ENCODE assay signal across 25 mouse cellular contexts in the genomic region with DNA sequence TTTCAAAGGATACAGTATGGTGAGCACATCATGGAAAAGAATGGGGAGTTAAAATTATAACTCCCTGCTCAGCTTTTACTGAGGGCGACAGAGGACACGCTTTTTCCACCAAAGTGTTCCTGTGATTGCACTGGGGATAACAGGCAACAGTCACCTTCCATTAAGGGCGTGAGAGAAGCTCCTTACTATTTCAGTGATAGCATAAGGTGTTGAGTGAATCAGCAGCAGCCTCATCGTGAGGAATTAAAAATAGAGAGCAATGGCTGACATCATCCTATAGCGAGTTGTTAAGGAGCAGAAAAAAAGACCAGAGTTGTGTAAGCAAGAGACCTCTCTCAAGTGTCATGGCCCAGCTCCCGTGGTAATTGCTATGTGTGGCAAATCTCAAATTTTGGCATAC. TPM values are rescaled to one million over a fixed set of nuclear protein-coding genes. Genes with fewer than 3 reads are reported as not detected.
DNase-seq lines count a peak whose midpoint lies in the region; ATAC-seq and TF ChIP-seq lines count a peak whose summit lies in the region.
"Had no signal": no experiment of that assay in that cellular context is flagged by ENCODE, and none has a peak within 500 bp of the region (broad histone marks: within the 10 kb centered on the region; RNA-seq: fewer than 3 reads in every experiment).

No protein-coding gene starts in this region.

- H3K9ac ChIP-seq in heart, embryonic 11.5 days (ENCODE audit: low read depth, low read length), result no peak overlapping the region
- no peak overlapping the region for H3K9ac ChIP-seq in kidney, embryonic 14.5 days (ENCODE audit: low read depth, low read length)
- H3K9ac ChIP-seq: midbrain, embryonic 12.5 days; stomach, embryonic 15.5 days had no signal

- no peak overlapping the region for H3K4me2 ChIP-seq in heart, embryonic 11.5 days
- H3K4me2 ChIP-seq in kidney, embryonic 14.5 days (replicated peaks; ENCODE audit: low read depth, low read length), result no peak overlapping the region
- H3K4me2 ChIP-seq: midbrain, embryonic 12.5 days; stomach, embryonic 15.5 days had no signal

- H3K9me3 ChIP-seq in heart, embryonic 11.5 days (replicated peaks; ENCODE audit: control insufficient read depth, low read length), result no peaks in the 10 kb centered on the region
- no peaks in the 10 kb centered on the region for H3K9me3 ChIP-seq in kidney, embryonic 14.5 days (ENCODE audit: control insufficient read depth, low read length)
- H3K9me3 ChIP-seq: forebrain, embryonic 10.5 days; midbrain, embryonic 12.5 days; stomach, embryonic 15.5 days had no signal

- ATAC-seq in heart, embryonic 11.5 days (replicated peaks; ENCODE audit: insufficient number of reproducible peaks, low FRiP score, low TSS enrichment), result no peak
- no peak for ATAC-seq in kidney, embryonic 14.5 days (ENCODE audit: low FRiP score, low TSS enrichment)
- ATAC-seq: activated CD4-positive, CD25-positive, alpha-beta regulatory T cell, adult 4 months; hindbrain, postnatal 0 days; intestine, postnatal 0 days; lung, postnatal 0 days had no signal

- no peak for TF ChIP-seq POLR2A in thymus, adult 2 months (IDR thresholded peaks at IDR 0.05; ENCODE audit: control insufficient read depth, extremely low read depth, insufficient read depth, low read length, poor library complexity)

- no peaks in the 10 kb centered on the region for H3K36me3 ChIP-seq in heart, embryonic 11.5 days (ENCODE audit: control insufficient read depth, insufficient read depth, low read length)
- H3K36me3 ChIP-seq in thymus, adult 2 months (ENCODE audit: control insufficient read depth, insufficient read depth, low read length), result no peaks in the 10 kb centered on the region
- no peaks in the 10 kb centered on the region for H3K36me3 ChIP-seq in kidney, embryonic 14.5 days (ENCODE audit: control insufficient read depth, insufficient read depth, low read length)
- H3K36me3 ChIP-seq: forebrain, embryonic 10.5 days; G1E; midbrain, embryonic 12.5 days; stomach, embryonic 15.5 days had no signal

- 0 out of 2 replicates have a peak overlapping the region, but pooled peaks have one; percentile 32 for H3K27ac ChIP-seq in heart, embryonic 11.5 days (ENCODE audit: low read depth, low read length)
- no peak overlapping the region for H3K27ac ChIP-seq in thymus, adult 2 months (ENCODE audit: control insufficient read depth, insufficient read depth, low read length)
- H3K27ac ChIP-seq in kidney, embryonic 14.5 days (ENCODE audit: low read depth, low read length), result no peak overlapping the region
- H3K27ac ChIP-seq: forebrain, embryonic 10.5 days; hindbrain, postnatal 0 days; layer of hippocampus, adult 2 months; midbrain, embryonic 12.5 days; stomach, embryonic 15.5 days had no signal

- no peak overlapping the region for H3K4me3 ChIP-seq in heart, embryonic 11.5 days (ENCODE audit: low read depth, low read length)
- no peak overlapping the region for H3K4me3 ChIP-seq in thymus, adult 2 months (ENCODE audit: control insufficient read depth, insufficient read depth, low read length)
- H3K4me3 ChIP-seq in kidney, embryonic 14.5 days (ENCODE audit: low read length), result no peak overlapping the region
- H3K4me3 ChIP-seq: forebrain, embryonic 10.5 days; layer of hippocampus, adult 2 months; midbrain, embryonic 12.5 days; stomach, embryonic 15.5 days had no signal

- TF ChIP-seq CTCF in thymus, adult 2 months (IDR thresholded peaks at IDR 0.05; ENCODE audit: borderline replicate concordance, control insufficient read depth, extremely low read depth, insufficient read depth, low read length, poor library complexity), result no peak

- no peaks in the 10 kb centered on the region for H3K27me3 ChIP-seq in heart, embryonic 11.5 days (ENCODE audit: control insufficient read depth, insufficient read depth, low read length)
- H3K27me3 ChIP-seq in thymus, adult 2 months (ENCODE audit: control insufficient read depth, insufficient read depth, low read length), result no peaks in the 10 kb centered on the region
- no peaks in the 10 kb centered on the region for H3K27me3 ChIP-seq in kidney, embryonic 14.5 days (ENCODE audit: control insufficient read depth, insufficient read depth, low read length)
- H3K27me3 ChIP-seq: midbrain, embryonic 12.5 days; stomach, embryonic 15.5 days had no signal

- DNase-seq in heart, adult 18-20 months, result no peak
- peak; percentile 17 for DNase-seq in layer of hippocampus, adult 11-12 months (ENCODE audit: low spot score)
- no peak for DNase-seq in layer of hippocampus, adult 9-10 months (ENCODE audit: low spot score)
- DNase-seq in brain, adult 2 months (ENCODE audit: low read depth, low spot score), result peak; percentile 82
- peak; percentile 47 to 86 for DNase-seq in left cerebral cortex, postnatal 25 days (ENCODE audit: low spot score in 2 of 2)
- no peak for DNase-seq in thymus, adult 2 months
- DNase-seq: adrenal gland, postnatal 14 days; cerebellum, adult 11-12 months; cerebellum, postnatal 25 days; gastrocnemius, postnatal 36 days; heart, postnatal 36 days; kidney, postnatal 10 days; liver; retina, postnatal 1 day had no signal

- H3K4me1 ChIP-seq in heart, embryonic 11.5 days (ENCODE audit: control insufficient read depth, insufficient read depth, low read length), result peaks cover 15% of the 10 kb centered on the region
- peaks cover 31% of the 10 kb centered on the region for H3K4me1 ChIP-seq in thymus, adult 2 months (replicated peaks; ENCODE audit: control insufficient read depth, insufficient read depth, low read length)
- H3K4me1 ChIP-seq in kidney, embryonic 14.5 days (ENCODE audit: control insufficient read depth, insufficient read depth, low read length), result no peaks in the 10 kb centered on the region
- H3K4me1 ChIP-seq: midbrain, embryonic 12.5 days had no signal

- 37% methylated on average over 6 of the region's 6 CpGs for WGBS in heart, embryonic 11.5 days (ENCODE audit: insufficient replicate concordance)
- 93% methylated on average over 6 of the region's 6 CpGs for whole genome bisulfite sequencing in thymus, adult 2 months
- WGBS in kidney, embryonic 14.5 days, result 86% methylated on average over 6 of the region's 6 CpGs

- intact Hi-C loops in left cerebral cortex, postnatal 25 days (cut with DNase I), result no loop called here

RNA-seq across cellular contexts. Expression of a gene that starts 41.3 kb away (rescaled TPM):
- polyA plus RNA-seq in heart, embryonic 11.5 days (2014; fragmentation: Nextera tagmentation; extraction: Ambion mirVana), result 4.2 and 4.9 TPM in 2 replicates
- total RNA-seq in heart, adult 18-20 months (2021), result 10 to 100 TPM; 13.2 to 15.2 TPM
- total RNA-seq in left cerebral cortex, postnatal 25 days (2021), result 10 to 100 TPM; 79.9 to 80.9 TPM
- 24.1 and 24.6 TPM in 2 replicates for polyA plus RNA-seq in thymus, adult 2 months (2012; rRNA removed)
- polyA plus RNA-seq in kidney, embryonic 14.5 days (2014; fragmentation: Nextera tagmentation; extraction: Ambion mirVana), result 8.4 and 11.0 TPM in 2 replicates
- polyA plus RNA-seq: G1E had no signal

Comparison
In these comparisons a context has a peak if more than half of its experiments do, and no peak if none do; other contexts are left out.
1. DNase-seq: peak in layer of hippocampus, adult 11-12 months (single experiment), brain, adult 2 months (single experiment) and left cerebral cortex, postnatal 25 days (2 of 2); none in heart, adult 18-20 months (0 of 2), layer of hippocampus, adult 9-10 months (single experiment) and thymus, adult 2 months (single experiment).